Mouse (Mus musculus): ENCODE data around the gene Slc13a5.

The Slc13a5 gene

DNA sequence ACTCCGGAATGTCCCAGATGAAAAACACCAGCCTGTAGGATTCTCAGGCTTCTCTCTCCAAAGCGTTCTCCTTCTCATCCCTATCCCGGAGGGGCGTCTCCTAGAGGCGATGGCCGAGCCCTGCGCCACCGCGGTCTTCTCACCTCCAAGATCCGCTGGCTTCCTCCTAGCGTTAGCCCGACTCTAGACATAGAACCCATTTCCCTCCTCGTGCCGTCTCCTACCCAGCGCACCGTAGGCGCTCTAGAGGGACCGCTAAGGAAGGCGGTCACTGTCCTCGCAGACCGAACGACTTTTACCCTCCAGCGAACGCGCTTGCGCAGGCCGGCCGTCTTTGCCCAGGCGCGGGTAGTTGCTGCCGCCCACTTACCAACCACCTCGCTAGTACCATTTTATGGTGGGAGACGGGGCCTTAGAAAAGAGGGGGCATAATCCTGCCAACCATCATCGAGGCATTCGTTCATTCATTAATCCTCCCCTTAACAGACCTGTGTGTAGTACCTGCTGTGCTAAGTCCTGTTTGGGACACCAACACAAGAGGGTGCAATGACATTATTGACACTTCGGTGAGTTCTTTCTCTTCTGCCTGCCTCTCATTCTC is at the start of gene Slc13a5:
TSS of gene Slc13a5 (minus strand) at position 263 of the 601 bp plus-strand sequence.
- DNase-seq (ENCODE audit: low read depth, low spot score), result no peak

- DNase-seq (ENCODE audit: low read depth, low spot score), result no peak
Measured at GRCm38 (mm10) chr11:72314151-72314895, 47.3 kb upstream of the Slc13a5 start, which contains the start of gene Fbxo39. Gene Fbxo39, plus strand, starts transcription at chr11:72314444.

GRCm38 (mm10) chr11:72311355-72312001 is 44.5 kb upstream of the Slc13a5 start:
- no peak for DNase-seq (ENCODE audit: low read depth, low spot score)

- DNase-seq (ENCODE audit: low read depth, low spot score), result no peak
Measured at GRCm38 (mm10) chr11:72310491-72310890, 43.5 kb upstream of the Slc13a5 start.

- no peak for DNase-seq (ENCODE audit: low read depth, low spot score)
Measured at GRCm38 (mm10) chr11:72308982-72309381, 42.0 kb upstream of the Slc13a5 start.

- DNase-seq (ENCODE audit: low read depth, low spot score), result no peak
Measured at GRCm38 (mm10) chr11:72307461-72307860, 40.4 kb upstream of the Slc13a5 start.

DNA sequence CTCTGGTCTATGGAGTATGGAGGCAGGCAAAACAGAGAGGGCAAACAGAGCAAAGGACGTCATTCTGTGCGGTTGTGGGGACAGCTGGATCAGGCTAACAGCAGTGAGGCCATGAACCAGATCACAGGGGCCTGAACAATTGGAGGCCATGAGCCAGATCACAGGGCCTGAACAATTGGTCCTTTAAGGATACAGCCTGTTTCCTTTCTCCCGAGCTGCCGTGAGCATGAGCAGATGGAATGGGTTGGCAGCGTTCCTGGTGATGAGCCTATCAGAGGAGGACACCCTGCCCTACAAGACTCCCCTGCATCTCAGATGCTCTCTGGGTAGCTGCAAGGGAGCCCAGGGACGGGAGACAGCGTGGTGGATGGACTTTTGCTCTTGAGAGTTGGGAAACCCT is 35.2 kb upstream of the Slc13a5 start:
- DNase-seq (ENCODE audit: low read depth, low spot score), result no peak

DNA sequence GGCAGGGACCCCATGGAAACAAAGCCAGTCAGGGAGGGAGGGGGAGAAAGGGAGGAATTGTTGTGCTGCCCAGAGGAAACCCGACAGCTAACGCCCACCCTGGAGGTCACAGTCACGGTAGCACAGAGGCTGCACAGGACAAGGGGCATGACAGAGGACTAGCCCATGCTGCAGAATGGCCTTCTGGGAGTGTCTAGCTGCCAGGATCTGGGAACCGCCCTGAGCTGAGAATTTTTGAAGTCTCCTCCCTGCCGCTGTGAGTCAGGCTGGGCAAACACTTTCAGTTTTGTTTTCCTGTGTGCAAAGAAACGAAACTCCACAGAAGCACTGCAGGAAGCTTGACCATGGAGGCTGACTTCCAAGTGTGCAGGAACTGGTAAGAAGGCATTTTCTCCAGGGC is 34.3 kb upstream of the Slc13a5 start, which contains the start of gene Xaf1:
TSS of gene Xaf1 (plus strand) at position 296 of the 400 bp plus-strand sequence.
- DNase-seq (ENCODE audit: low read depth, low spot score), result peak; percentile 39

GRCm38 (mm10) chr11:72293116-72293515 is 26.1 kb upstream of the Slc13a5 start:
- DNase-seq (ENCODE audit: low read depth, low spot score), result no peak

DNA sequence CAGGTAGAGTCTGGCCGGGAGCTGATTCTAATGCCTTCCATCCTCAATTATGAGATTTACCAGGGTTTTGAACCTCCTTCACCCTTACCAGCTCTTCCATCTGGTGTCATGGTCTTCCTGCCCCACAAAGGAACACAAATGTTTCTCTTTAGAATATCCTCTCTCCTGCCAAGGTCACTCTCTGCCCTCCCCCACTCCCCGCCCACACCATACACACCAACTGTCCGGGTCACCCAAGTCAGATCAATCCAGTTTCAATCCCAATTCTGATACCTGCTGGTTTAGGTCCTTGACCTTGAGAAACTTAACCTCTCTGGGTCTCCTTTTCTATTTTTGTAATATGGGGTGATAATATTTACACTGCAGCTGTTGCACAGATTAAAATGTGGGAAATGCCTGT is 20.5 kb upstream of the Slc13a5 start:
- DNase-seq (ENCODE audit: low read depth, low spot score), result no peak

GRCm38 (mm10) chr11:72287126-72287525 is 20.1 kb upstream of the Slc13a5 start:
- DNase-seq (ENCODE audit: low read depth, low spot score), result no peak

DNA sequence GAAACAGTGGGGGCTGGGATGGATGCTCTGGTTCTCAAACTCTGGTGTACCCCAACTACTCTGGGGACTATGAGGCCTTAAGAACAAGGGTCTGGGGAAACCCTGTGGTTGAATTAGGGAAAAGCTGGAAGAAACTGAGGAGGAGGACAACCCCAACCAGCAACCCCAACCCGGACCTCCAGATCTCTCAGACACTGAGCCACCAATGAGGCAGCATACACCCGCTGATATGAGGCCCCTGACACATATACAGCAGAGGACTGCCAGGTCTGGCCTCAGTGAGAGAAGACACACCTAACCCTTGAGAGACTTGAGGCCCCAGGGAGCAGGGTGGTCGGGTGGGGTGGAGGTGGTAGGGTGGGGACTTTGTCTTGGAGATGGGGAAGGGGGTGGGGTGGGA is 19.6 kb upstream of the Slc13a5 start:
- DNase-seq (ENCODE audit: low read depth, low spot score), result no peak

GRCm38 (mm10) chr11:72285971-72286480 is 19.0 kb upstream of the Slc13a5 start:
- DNase-seq (ENCODE audit: low read depth, low spot score), result no peak

GRCm38 (mm10) chr11:72284532-72285182 is 17.6 kb upstream of the Slc13a5 start:
- DNase-seq (ENCODE audit: low read depth, low spot score), result no peak

DNA sequence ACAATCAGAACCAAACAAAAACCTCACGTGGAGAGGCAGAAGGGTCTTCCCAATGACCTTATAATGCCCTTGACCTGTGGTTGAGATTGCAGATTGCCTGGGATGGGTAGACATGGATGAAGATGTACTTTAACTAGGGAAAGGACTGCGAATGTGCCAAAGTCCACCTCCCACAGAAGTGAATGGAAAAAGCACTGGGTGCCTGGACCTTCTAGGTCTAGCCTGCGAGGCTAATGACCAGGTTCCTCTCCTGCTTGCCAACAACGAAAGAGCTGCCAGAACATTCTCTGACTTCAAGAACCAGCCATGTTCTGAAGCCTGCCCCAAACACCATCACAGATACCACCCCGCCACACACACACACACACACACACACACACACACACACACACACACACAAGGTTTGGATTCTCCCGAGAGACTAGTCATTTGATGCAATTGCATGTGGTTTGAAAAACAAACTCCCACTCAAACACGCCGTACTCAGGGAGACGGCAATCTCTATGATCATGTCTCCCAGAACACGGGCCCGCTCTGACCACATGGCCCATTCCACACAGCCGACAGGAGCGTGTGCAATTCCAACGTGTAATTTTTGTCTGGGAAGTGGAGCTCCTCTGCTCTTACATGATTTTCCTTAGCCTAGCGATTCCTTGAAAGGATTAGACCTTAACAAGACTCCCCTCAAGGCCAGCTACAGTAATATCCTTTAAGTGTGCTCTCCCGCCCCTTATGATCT is 16.6 kb upstream of the Slc13a5 start:
- DNase-seq (ENCODE audit: low read depth, low spot score), result no peak

DNA sequence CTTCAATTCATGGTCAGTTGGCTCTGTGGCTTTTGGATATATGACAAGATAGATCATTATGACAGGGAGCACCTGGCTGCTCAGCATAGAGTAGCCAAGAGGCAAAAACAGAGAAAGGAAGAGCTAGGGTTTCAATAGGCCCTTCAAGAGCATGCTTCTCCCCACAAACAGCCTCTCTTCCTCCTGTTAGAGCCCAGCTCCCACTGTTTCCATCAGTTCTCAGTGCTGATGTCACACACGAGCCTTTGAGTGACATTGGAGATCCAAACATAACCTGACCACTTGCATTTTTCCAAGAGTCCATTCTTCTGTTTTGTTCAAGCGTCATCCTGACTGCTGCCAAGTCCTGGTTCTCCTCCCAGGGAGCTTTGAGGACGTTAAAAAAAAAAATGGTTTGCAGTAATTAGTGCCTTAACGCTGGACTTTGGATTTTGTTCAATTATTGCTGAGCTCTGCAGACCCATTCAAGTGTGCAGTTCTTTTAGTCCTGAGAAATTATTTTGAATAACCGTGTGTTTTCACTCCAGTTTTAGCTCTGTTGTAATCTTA is 14.9 kb upstream of the Slc13a5 start:
- DNase-seq (ENCODE audit: low read depth, low spot score), result no peak

DNA sequence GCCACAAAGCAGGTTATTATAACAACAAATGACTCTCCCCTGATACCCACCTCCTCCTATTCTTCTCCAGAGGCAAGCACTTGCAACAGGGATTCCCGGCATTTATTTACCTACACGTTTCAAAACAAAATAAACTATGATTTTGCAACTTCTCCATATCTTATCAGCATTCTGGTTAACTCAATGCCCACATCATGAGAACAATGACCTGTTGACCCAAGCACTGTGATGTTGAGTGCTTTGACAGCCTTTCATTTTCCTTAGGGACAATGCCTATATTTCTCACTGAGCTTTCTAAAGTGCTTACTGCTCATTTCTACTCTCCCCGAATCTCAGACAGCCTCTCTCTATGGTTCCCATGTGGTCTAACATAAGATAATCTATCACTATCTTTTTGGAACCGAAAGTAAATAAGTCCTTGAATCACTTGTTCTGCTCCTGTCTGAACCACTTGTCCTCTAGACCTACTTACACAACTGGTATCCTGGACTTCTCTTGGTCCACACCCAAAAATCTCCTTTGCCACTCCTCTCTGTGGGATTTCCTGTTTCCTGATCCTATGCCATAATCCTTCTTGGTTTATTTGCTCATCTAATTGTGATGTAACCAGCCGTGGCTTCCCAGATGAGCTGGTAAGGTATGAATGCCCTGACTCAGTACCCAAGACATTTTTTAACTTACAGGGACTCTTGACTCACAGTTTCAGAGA is 14.3 kb upstream of the Slc13a5 start:
- DNase-seq (ENCODE audit: low read depth, low spot score), result no peak

DNA sequence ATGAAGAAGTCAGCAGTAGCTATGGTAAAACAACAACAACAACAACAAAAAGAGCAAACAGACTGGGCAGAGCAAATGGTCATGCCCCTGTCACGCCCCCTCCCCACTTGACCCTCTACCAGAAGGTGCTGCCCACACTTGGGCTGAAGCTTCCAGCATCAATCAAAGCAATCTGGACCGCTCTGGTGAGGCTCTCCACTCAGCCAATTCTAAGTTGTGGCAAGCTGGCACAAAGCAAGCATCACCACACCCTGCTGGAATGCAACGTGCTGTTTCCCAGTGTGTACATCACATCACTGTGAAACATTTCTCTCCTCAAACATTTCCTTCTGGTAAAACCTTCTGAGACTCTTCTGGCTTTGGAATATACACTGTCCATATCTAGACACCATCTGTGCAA is 6.3 kb upstream of the Slc13a5 start:
- no peak for DNase-seq (ENCODE audit: low read depth, low spot score)

DNA sequence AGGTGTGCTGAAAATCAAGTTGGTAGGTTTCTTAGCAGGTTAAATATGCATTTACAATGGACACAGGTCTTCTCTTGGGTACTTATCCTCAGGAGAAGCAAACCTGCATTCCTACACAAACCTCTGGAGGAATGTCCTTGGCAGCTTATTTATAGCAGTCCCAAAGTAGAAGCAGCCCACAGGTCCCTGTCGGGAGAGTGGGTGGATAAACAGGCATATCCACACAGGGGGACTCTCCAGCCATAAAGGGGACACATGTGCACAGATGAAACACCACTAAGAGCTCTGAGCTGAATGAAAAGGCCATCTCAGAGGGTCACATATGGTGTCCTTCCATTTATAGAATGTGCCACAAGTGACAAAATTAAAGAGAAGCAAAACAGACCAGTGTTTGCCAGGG is 4.7 kb upstream of the Slc13a5 start:
- no peak for DNase-seq (ENCODE audit: low read depth, low spot score)

DNA sequence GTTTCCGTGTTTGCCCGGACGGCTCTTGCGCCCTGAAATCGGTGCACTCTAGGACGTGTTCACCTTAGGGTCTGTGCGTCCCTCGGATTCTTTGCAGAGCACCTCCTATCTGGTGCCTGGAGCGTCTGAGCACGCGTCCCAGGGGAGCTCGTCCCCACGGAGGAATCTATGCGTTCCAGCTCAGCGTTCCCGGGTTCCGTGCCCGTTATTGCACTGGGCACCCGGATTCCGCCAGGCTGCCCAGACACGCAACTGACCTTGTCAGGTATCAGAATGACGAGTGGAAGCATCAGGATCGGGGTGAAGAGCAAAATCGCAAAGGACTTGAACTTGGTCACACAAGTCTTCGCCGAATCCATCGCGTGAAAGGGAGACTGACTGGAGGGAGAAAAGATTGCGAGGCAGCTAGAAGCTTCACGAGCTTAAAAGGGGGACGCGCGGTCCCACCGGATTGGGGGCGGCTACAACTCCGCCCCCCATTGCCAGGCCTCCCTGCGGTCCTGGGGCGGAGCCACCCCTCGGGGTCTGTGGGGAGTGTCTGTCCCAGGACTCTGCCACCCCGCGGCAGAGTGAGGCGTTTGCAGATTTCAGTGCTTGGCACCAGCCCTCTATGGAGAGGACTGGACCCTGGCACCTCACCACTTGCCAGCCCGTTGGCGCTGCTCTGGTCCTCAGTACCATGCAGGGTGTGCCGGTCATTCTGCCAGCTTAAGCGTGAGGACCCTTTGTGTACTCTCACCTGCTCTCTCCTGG is 639 bp downstream of the Slc13a5 start:
- DNase-seq (ENCODE audit: low read depth, low spot score), result no peak
